Mouse (Mus musculus) midbrain, embryonic 11.5 days (tissue): ENCODE measurements at regions not wholly inside any gene's neighbourhood (a gene's known extent, or its start where the extent isn't known, plus 50 kb on each side); places are given as distances from the start of the nearest gene placed in this dataset. TPM values are rescaled to one million over a fixed set of nuclear protein-coding genes. Genes with fewer than 3 reads are reported as not detected.

Experiments used
- microRNA-seq: library from miRNA; unstranded; fragments of <30 nt; microRNA quantifications from one replicate; pipeline ENCODE4, GENCODE M21; 2017

Small RNA genes in the stretch of these regions (microRNA-seq; reads per million reads assigned to microRNA genes)
- gene Gm44497 = not detected
